Mouse (Mus musculus): ENCODE results near the gene Taf3.

- TF ChIP-seq CHD2 (IDR thresholded peaks at IDR 0.05; ENCODE audit: low read depth, low read length): no peak
- no peak for TF ChIP-seq ZNF384 (IDR thresholded peaks at IDR 0.05; ENCODE audit: low read depth, low read length)
- TF ChIP-seq MAFK (IDR thresholded peaks at IDR 0.05; ENCODE audit: insufficient read depth, low read depth, low read length): no peak
These were observed 33.3 kb downstream of the Taf3 start for GRCm38 (mm10) chr2:10014951-10015635.

All from ES-E14 (cell line).